Mouse (Mus musculus): ENCODE results near the gene Rgp1. TPM values are rescaled to one million over a fixed set of nuclear protein-coding genes. Genes with fewer than 3 reads are reported as not detected.
A peak's percentile ranks its signal among the peaks of the same experiment; 100 is the strongest.

Rgp1 gene
- polyA plus RNA-seq, 1 experiment from 2014 or later: 21.1 TPM

- ATAC-seq (replicated peaks; ENCODE audit: insufficient number of reproducible peaks, low FRiP score, low TSS enrichment, low read depth) (peak; percentile 60), DNase-seq (ENCODE audit: low spot score) (peak; percentile 56)
- Histone ChIP-seq H3K27ac (replicated peaks; ENCODE audit: low read depth, low read length) (peak within 1 kb of the TSS; percentile 59), H3K9me3 (replicated peaks; ENCODE audit: control insufficient read depth, low read length) (no peaks in the 10 kb centered on the region), H3K4me3 (ENCODE audit: low read depth, low read length) (peak within 1 kb of the TSS; percentile 69), H3K27me3 (ENCODE audit: control insufficient read depth, insufficient read depth, low read length) (no peaks in the 10 kb centered on the region; the same call in 1 of the 2 replicates), H3K9ac (replicated peaks; ENCODE audit: low read length) (peak within 1 kb of the TSS; percentile 92), H3K4me2 (ENCODE audit: low read depth, low read length) (peak within 1 kb of the TSS; percentile 97), H3K4me1 (ENCODE audit: control insufficient read depth, insufficient read depth, low read length) (peaks cover 9% of the 10 kb centered on the region; the same call in 1 of the 2 replicates), H3K36me3 (replicated peaks; ENCODE audit: control insufficient read depth, insufficient read depth, low read depth, low read length) (no peaks in the 10 kb centered on the region)
- WGBS: under 1% methylated on average over 42 of the region's 70 CpGs
Measured at GRCm38 (mm10) chr4:43631046-43631955, 52.8 kb downstream of the Rgp1 start, which contains the start of gene Npr2. Gene Npr2 (plus strand): TSS chr4:43631935.

DNA sequence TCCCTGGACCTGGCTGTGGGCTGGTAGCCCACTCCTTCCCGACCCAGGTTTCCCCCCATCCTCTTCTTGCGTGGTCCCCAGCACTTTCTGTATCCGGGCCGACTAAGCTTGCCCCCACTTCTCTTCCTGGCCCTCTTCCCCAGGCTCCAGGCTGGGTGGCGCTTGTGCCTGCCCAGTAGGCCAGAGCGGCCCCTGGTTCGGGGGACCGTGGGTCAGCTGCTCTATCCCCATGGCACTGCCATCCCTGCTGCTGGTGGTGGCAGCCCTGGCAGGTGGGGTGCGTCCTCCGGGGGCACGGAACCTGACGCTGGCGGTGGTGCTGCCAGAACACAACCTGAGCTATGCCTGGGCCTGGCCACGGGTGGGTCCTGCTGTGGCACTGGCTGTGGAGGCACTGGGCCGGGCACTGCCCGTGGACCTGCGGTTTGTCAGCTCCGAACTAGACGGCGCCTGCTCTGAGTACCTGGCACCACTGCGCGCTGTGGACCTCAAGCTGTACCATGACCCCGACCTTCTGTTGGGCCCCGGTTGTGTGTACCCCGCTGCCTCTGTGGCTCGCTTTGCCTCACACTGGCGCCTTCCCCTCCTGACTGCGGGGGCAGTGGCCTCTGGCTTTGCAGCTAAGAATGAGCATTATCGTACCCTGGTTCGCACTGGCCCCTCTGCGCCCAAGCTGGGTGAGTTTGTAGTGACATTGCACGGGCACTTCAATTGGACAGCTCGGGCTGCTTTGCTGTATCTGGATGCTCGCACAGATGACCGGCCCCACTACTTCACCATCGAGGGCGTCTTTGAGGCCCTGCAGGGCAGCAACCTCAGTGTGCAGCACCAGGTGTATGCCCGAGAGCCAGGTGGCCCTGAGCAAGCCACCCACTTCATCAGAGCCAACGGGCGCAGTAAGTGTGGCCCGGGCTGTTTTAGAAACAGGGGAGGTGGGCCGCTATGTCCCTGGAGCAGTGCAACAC is 53.7 kb downstream of the Rgp1 start:
- DNase-seq (ENCODE audit: low spot score): no peak
- no peak overlapping the region for H3K27ac ChIP-seq (replicated peaks; ENCODE audit: low read depth, low read length)
- H3K9me3 ChIP-seq (replicated peaks; ENCODE audit: control insufficient read depth, low read length): no peaks in the 10 kb centered on the region
- H3K27me3 ChIP-seq (ENCODE audit: control insufficient read depth, insufficient read depth, low read length): no peaks in the 10 kb centered on the region; the same call in 1 of the 2 replicates
- 39% methylated on average over 42 of the region's 42 CpGs for WGBS
- peak overlapping the region; percentile 97 for H3K4me2 ChIP-seq (ENCODE audit: low read depth, low read length)
- peak overlapping the region; percentile 69 for H3K4me3 ChIP-seq (ENCODE audit: low read depth, low read length)
- ATAC-seq (replicated peaks; ENCODE audit: insufficient number of reproducible peaks, low FRiP score, low TSS enrichment, low read depth): no peak
- H3K36me3 ChIP-seq (replicated peaks; ENCODE audit: control insufficient read depth, insufficient read depth, low read depth, low read length): no peaks in the 10 kb centered on the region
- peak overlapping the region; percentile 92 for H3K9ac ChIP-seq (replicated peaks; ENCODE audit: low read length)
- peaks cover 9% of the 10 kb centered on the region; the same call in 1 of the 2 replicates for H3K4me1 ChIP-seq (ENCODE audit: control insufficient read depth, insufficient read depth, low read length)

GRCm38 (mm10) chr4:43633296-43633695 is 54.8 kb downstream of the Rgp1 start:
- ATAC-seq (replicated peaks; ENCODE audit: insufficient number of reproducible peaks, low FRiP score, low TSS enrichment, low read depth) (no peak), DNase-seq (ENCODE audit: low spot score) (no peak)
- WGBS: 79% methylated on average over 8 of the region's 8 CpGs
- Histone ChIP-seq H3K9ac (replicated peaks; ENCODE audit: low read length) (no peak overlapping the region), H3K4me1 (ENCODE audit: control insufficient read depth, insufficient read depth, low read length) (peaks cover 9% of the 10 kb centered on the region; the same call in 1 of the 2 replicates), H3K9me3 (replicated peaks; ENCODE audit: control insufficient read depth, low read length) (no peaks in the 10 kb centered on the region), H3K27me3 (ENCODE audit: control insufficient read depth, insufficient read depth, low read length) (no peaks in the 10 kb centered on the region; the same call in 1 of the 2 replicates), H3K4me2 (ENCODE audit: low read depth, low read length) (no peak overlapping the region; the same call in 1 of the 2 replicates), H3K27ac (replicated peaks; ENCODE audit: low read depth, low read length) (no peak overlapping the region), H3K4me3 (ENCODE audit: low read depth, low read length) (no peak overlapping the region), H3K36me3 (replicated peaks; ENCODE audit: control insufficient read depth, insufficient read depth, low read depth, low read length) (no peaks in the 10 kb centered on the region)

DNA sequence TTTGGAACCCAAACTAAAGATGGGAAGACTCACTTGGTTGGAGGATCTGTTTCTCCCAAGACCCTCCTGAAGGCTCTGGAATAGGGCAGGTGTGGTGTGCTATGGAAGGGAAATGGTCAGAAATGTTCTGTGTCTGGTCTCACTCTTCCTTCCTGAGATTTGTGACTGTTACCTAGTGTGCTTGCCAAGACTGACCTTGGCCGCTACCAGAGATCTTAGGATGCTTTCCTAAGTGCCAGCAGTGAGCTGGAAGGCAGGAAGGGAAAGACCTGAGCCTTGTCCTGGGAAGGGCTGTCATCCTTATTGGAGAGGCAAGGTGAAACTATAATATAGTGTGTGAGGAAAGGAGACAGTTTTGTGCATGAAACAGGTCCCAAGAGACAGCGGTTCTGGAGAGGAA is 55.2 kb downstream of the Rgp1 start:
- Histone ChIP-seq H3K27me3 (ENCODE audit: control insufficient read depth, insufficient read depth, low read length) (no peaks in the 10 kb centered on the region; the same call in 1 of the 2 replicates), H3K36me3 (replicated peaks; ENCODE audit: control insufficient read depth, insufficient read depth, low read depth, low read length) (no peaks in the 10 kb centered on the region), H3K9me3 (replicated peaks; ENCODE audit: control insufficient read depth, low read length) (no peaks in the 10 kb centered on the region), H3K4me2 (ENCODE audit: low read depth, low read length) (no peak overlapping the region), H3K27ac (replicated peaks; ENCODE audit: low read depth, low read length) (no peak overlapping the region), H3K4me3 (ENCODE audit: low read depth, low read length) (no peak overlapping the region), H3K4me1 (ENCODE audit: control insufficient read depth, insufficient read depth, low read length) (peaks cover 9% of the 10 kb centered on the region; the same call in 1 of the 2 replicates), H3K9ac (replicated peaks; ENCODE audit: low read length) (no peak overlapping the region)
- DNase-seq (ENCODE audit: low spot score) (no peak), ATAC-seq (replicated peaks; ENCODE audit: insufficient number of reproducible peaks, low FRiP score, low TSS enrichment, low read depth) (no peak)
- WGBS: 94% methylated on average over 2 of the region's 2 CpGs

GRCm38 (mm10) chr4:43634621-43635374 is 56.3 kb downstream of the Rgp1 start:
- Histone ChIP-seq H3K4me3 (ENCODE audit: low read depth, low read length) (no peak overlapping the region), H3K36me3 (replicated peaks; ENCODE audit: control insufficient read depth, insufficient read depth, low read depth, low read length) (no peaks in the 10 kb centered on the region), H3K9ac (replicated peaks; ENCODE audit: low read length) (no peak overlapping the region), H3K27me3 (ENCODE audit: control insufficient read depth, insufficient read depth, low read length) (no peaks in the 10 kb centered on the region; the same call in 1 of the 2 replicates), H3K27ac (replicated peaks; ENCODE audit: low read depth, low read length) (no peak overlapping the region), H3K4me2 (ENCODE audit: low read depth, low read length) (no peak overlapping the region), H3K9me3 (replicated peaks; ENCODE audit: control insufficient read depth, low read length) (no peaks in the 10 kb centered on the region), H3K4me1 (ENCODE audit: control insufficient read depth, insufficient read depth, low read length) (peaks cover 9% of the 10 kb centered on the region; the same call in 1 of the 2 replicates)
- DNase-seq (ENCODE audit: low spot score): no peak
- ATAC-seq (replicated peaks; ENCODE audit: insufficient number of reproducible peaks, low FRiP score, low TSS enrichment, low read depth): no peak
- WGBS: 84% methylated on average over 7 of the region's 7 CpGs

- Histone ChIP-seq H3K4me3 (ENCODE audit: low read depth, low read length) (no peak overlapping the region), H3K27ac (replicated peaks; ENCODE audit: low read depth, low read length) (no peak overlapping the region), H3K36me3 (replicated peaks; ENCODE audit: control insufficient read depth, insufficient read depth, low read depth, low read length) (no peaks in the 10 kb centered on the region), H3K27me3 (ENCODE audit: control insufficient read depth, insufficient read depth, low read length) (no peaks in the 10 kb centered on the region; the same call in 1 of the 2 replicates), H3K9ac (replicated peaks; ENCODE audit: low read length) (no peak overlapping the region), H3K4me2 (ENCODE audit: low read depth, low read length) (no peak overlapping the region), H3K4me1 (ENCODE audit: control insufficient read depth, insufficient read depth, low read length) (peaks cover 6% of the 10 kb centered on the region; the same call in 1 of the 2 replicates), H3K9me3 (replicated peaks; ENCODE audit: control insufficient read depth, low read length) (no peaks in the 10 kb centered on the region)
- DNase-seq (ENCODE audit: low spot score): no peak
- WGBS: 67% methylated on average over 6 of the region's 6 CpGs
- no peak for ATAC-seq (replicated peaks; ENCODE audit: insufficient number of reproducible peaks, low FRiP score, low TSS enrichment, low read depth)
Measured at GRCm38 (mm10) chr4:43636751-43637150, 58.2 kb downstream of the Rgp1 start.

All from embryonic facial prominence, embryonic 11.5 days (tissue).